Mouse (Mus musculus) spleen, adult 2 months (tissue): Measurements from ENCODE around the gene Nos3.

ENCODE experiments used
- CTCF ChIP-seq: fragments of 200-500 bp; IDR thresholded peaks from 2 replicates; pipeline ENCODE4 v1.5.1; 2011; ENCODE audit warnings: mild to moderate bottlenecking, inconsistent platforms; ENCODE audit not compliant: insufficient read depth, insufficient read length, insufficient replicate concordance; ENCODE audit errors: extremely low read depth
- POLR2A ChIP-seq: fragments of 200-500 bp; IDR thresholded peaks from 2 replicates; pipeline ENCODE4 v1.6.1; 2011; ENCODE audit warnings: low read depth, low read length, inconsistent platforms

GRCm38 (mm10) chr5:24385887-24386550, 21.4 kb downstream of the Nos3 start:
- TF ChIP-seq CTCF (no peak), POLR2A (no peak)
